Mouse (Mus musculus) kidney, adult 9 months (tissue): Measurements from ENCODE around the gene Zmiz1.

Experiments used
- DNase-seq: peaks from one replicate; pipeline ENCODE4 v3.0.0; 2022

Zmiz1 gene

GRCm38 (mm10) chr14:25654401-25655197 is 195.6 kb downstream of the Zmiz1 start:
- no peak for DNase-seq

- no peak for DNase-seq
Measured at GRCm38 (mm10) chr14:25660661-25661060, 201.7 kb downstream of the Zmiz1 start.

- DNase-seq: no peak
Measured at GRCm38 (mm10) chr14:25661185-25661920, 202.4 kb downstream of the Zmiz1 start.

- DNase-seq: no peak
Measured at GRCm38 (mm10) chr14:25663649-25664309, 204.8 kb downstream of the Zmiz1 start.

- no peak for DNase-seq
Measured at GRCm38 (mm10) chr14:25664310-25664695, 205.3 kb downstream of the Zmiz1 start.

GRCm38 (mm10) chr14:25665314-25665970 is 206.5 kb downstream of the Zmiz1 start:
- no peak for DNase-seq

- DNase-seq: no peak
Measured at GRCm38 (mm10) chr14:25666668-25667376, 207.8 kb downstream of the Zmiz1 start.

- no peak for DNase-seq
Measured at GRCm38 (mm10) chr14:25667587-25667986, 208.6 kb downstream of the Zmiz1 start.

GRCm38 (mm10) chr14:25679625-25680024 is 220.6 kb downstream of the Zmiz1 start:
- no peak for DNase-seq

- DNase-seq: no peak
Measured at GRCm38 (mm10) chr14:25682020-25682419, 223.0 kb downstream of the Zmiz1 start.

- DNase-seq: no peak
Measured at GRCm38 (mm10) chr14:25686216-25686945, 227.4 kb downstream of the Zmiz1 start.

GRCm38 (mm10) chr14:25686983-25687901 is 228.3 kb downstream of the Zmiz1 start:
- DNase-seq: no peak

- peak; percentile 61 for DNase-seq
Measured at GRCm38 (mm10) chr14:25693271-25693887, 234.4 kb downstream of the Zmiz1 start.

- DNase-seq: peak; percentile 96
Measured at GRCm38 (mm10) chr14:25693888-25694568, 235.0 kb downstream of the Zmiz1 start, which contains the start of gene Ppif. Gene Ppif (plus strand): TSS chr14:25694154.

- DNase-seq: peak; percentile 61
Measured at GRCm38 (mm10) chr14:25694569-25694897, 235.5 kb downstream of the Zmiz1 start.

- no peak for DNase-seq
Measured at GRCm38 (mm10) chr14:25695059-25695458, 236.1 kb downstream of the Zmiz1 start.

GRCm38 (mm10) chr14:25696356-25696755 is 237.4 kb downstream of the Zmiz1 start:
- DNase-seq: no peak

GRCm38 (mm10) chr14:25701986-25702385 is 243.0 kb downstream of the Zmiz1 start:
- DNase-seq: peak; percentile 35

- DNase-seq: peak; percentile 63
Measured at GRCm38 (mm10) chr14:25707691-25708181, 248.8 kb downstream of the Zmiz1 start.
